Mouse (Mus musculus): ENCODE results near the gene Gm10799.

- TF ChIP-seq POLR2A (IDR thresholded peaks at IDR 0.05; ENCODE audit: extremely low read depth, insufficient read depth, low read length), result no peak
- no peak for TF ChIP-seq CTCF (IDR thresholded peaks at IDR 0.05; ENCODE audit: extremely low read depth, insufficient read depth, low read length)
These were observed 9.4 kb downstream of the Gm10799 start for GRCm38 (mm10) chr2:104058954-104059353.
